Mouse (Mus musculus) olfactory bulb, adult 2 months (tissue): ENCODE measurements around the gene Fbxl18. TPM values are rescaled to one million over a fixed set of nuclear protein-coding genes. Genes with fewer than 3 reads are reported as not detected.
A peak's percentile ranks its signal among the peaks of the same experiment; 100 is the strongest.

Experiments
- H3K27ac ChIP-seq: fragments of 200-500 bp; 2 replicates; pipeline ENCODE4 v1.5.1; 2012; ENCODE audit warnings: low read depth, low read length; ENCODE audit not compliant: insufficient read depth
- H3K4me1 ChIP-seq: fragments of 200-500 bp; 2 replicates; pipeline ENCODE4 v1.6.1; 2012; ENCODE audit warnings: low read length; ENCODE audit not compliant: control insufficient read depth, insufficient read depth
- H3K4me3 ChIP-seq: fragments of 200-500 bp; 2 replicates; pipeline ENCODE4 v1.5.1; 2012; ENCODE audit warnings: mild to moderate bottlenecking, low read depth, low read length, moderate library complexity; ENCODE audit not compliant: insufficient read depth
- CTCF ChIP-seq: fragments of 200-500 bp; IDR thresholded peaks from 2 replicates; pipeline ENCODE4 v1.5.1; 2012; ENCODE audit warnings: low read depth, mild to moderate bottlenecking, low read length, moderate library complexity; ENCODE audit not compliant: insufficient read depth
- POLR2A ChIP-seq: fragments of 200-500 bp; IDR thresholded peaks from 2 replicates; pipeline ENCODE4 v1.6.1; 2012; ENCODE audit warnings: mild to moderate bottlenecking, low read depth, low read length, moderate library complexity; ENCODE audit not compliant: insufficient read depth
- WGBS: fragments of 180-500 bp; shearing (Covaris S2); methylation state at CpG from one replicate; pipeline ENCODE4 v1.1.7; 2018; 5-methylcytosine and 5-hydroxymethylcytosine counted together
- polyA plus RNA-seq: library from polyadenylated mRNA; stranded (reverse); fragments of >200 nt; gene quantifications from 2 replicates; pipeline ENCODE4 v1.2.4, GENCODE M21; 2012; ENCODE audit warnings: low replicate concordance; ENCODE audit not compliant: missing spikeins, insufficient read depth, insufficient read length

Fbxl18 gene
- polyA plus RNA-seq, 1 experiment = not detected

GRCm38 (mm10) chr5:142823096-142824062 is 71.8 kb downstream of the Fbxl18 start:
- Histone ChIP-seq H3K27ac (peak overlapping the region; percentile 92), H3K4me3 (peak overlapping the region; percentile 96), H3K4me1 (peaks cover 22% of the 10 kb centered on the region)
- TF ChIP-seq CTCF (no peak), POLR2A (peak; percentile 52)
- WGBS = 18% methylated on average over 31 of the region's 31 CpGs

- peak overlapping the region; percentile 100 for H3K27ac ChIP-seq
- peak overlapping the region; percentile 96 for H3K4me3 ChIP-seq
- H3K4me1 ChIP-seq = peaks cover 22% of the 10 kb centered on the region
- TF ChIP-seq CTCF (no peak), POLR2A (no peak)
- 2% methylated on average over 36 of the region's 36 CpGs for WGBS
Observed at GRCm38 (mm10) chr5:142822286-142823095, 72.7 kb downstream of the Fbxl18 start.

- Histone ChIP-seq H3K4me1 (peaks cover 22% of the 10 kb centered on the region), H3K4me3 (peak overlapping the region; percentile 96), H3K27ac (peak overlapping the region; percentile 100)
- WGBS = under 1% methylated on average over 9 of the region's 9 CpGs
- TF ChIP-seq POLR2A = no peak; the same call in 1 of the 2 replicates
- no peak for TF ChIP-seq CTCF
Observed at GRCm38 (mm10) chr5:142821974-142822285, 73.3 kb downstream of the Fbxl18 start.

- peak overlapping the region; percentile 96 for H3K4me3 ChIP-seq
- TF ChIP-seq POLR2A (peak; percentile 32; the same call in 1 of the 2 replicates), CTCF (no peak)
- H3K27ac ChIP-seq = peak overlapping the region; percentile 100
- peaks cover 22% of the 10 kb centered on the region for H3K4me1 ChIP-seq
- under 1% methylated on average over 36 of the region's 36 CpGs for WGBS
Observed at GRCm38 (mm10) chr5:142821266-142821973, 73.8 kb downstream of the Fbxl18 start.

GRCm38 (mm10) chr5:142820276-142821265 is 74.7 kb downstream of the Fbxl18 start:
- 0 out of 2 replicates have a peak, but pooled peaks have one; percentile 23 for TF ChIP-seq POLR2A
- TF ChIP-seq CTCF = no peak
- WGBS = under 1% methylated on average over 53 of the region's 53 CpGs
- peak overlapping the region; percentile 100 for H3K27ac ChIP-seq
- H3K4me1 ChIP-seq = peaks cover 22% of the 10 kb centered on the region
- H3K4me3 ChIP-seq = peak overlapping the region; percentile 96

GRCm38 (mm10) chr5:142819385-142820275 is 75.6 kb downstream of the Fbxl18 start:
- under 1% methylated on average over 36 of the region's 36 CpGs for WGBS
- Histone ChIP-seq H3K4me3 (peak overlapping the region; percentile 96), H3K27ac (peak overlapping the region; percentile 100), H3K4me1 (peaks cover 19% of the 10 kb centered on the region)
- TF ChIP-seq CTCF = no peak
- peak; percentile 67 for TF ChIP-seq POLR2A
